Mouse (Mus musculus) liver, embryonic 11.5 days (tissue): ENCODE data around the gene Tm9sf3. TPM values are rescaled to one million over a fixed set of nuclear protein-coding genes. Genes with fewer than 3 reads are reported as not detected.

Experiments
- ATAC-seq: fragments of 200-750 bp; cut with Nextera tagmentation; replicated peaks from 2 replicates; pipeline ENCODE4 v1.8.0; 2017; ENCODE audit warnings: moderate number of reproducible peaks, mild to moderate bottlenecking, moderate TSS enrichment, moderate library complexity; ENCODE audit not compliant: low FRiP score
- DNase-seq: peaks from one replicate; pipeline ENCODE4 v3.0.0-alpha.2; 2017; ENCODE audit warnings: low spot score
- H3K27ac ChIP-seq: fragments of 300-500 bp; sonication (generic); 2 replicates; pipeline ENCODE4 v1.5.1; 2014; ENCODE audit warnings: mild to moderate bottlenecking, low read depth, low read length, control low read depth
- H3K27me3 ChIP-seq: fragments of 300-500 bp; sonication (generic); replicated peaks from 2 replicates; pipeline ENCODE4 v1.6.1; 2014; ENCODE audit warnings: low read length, mixed read lengths; ENCODE audit not compliant: control insufficient read depth, insufficient read depth
- H3K36me3 ChIP-seq: fragments of 300-500 bp; sonication (generic); 2 replicates; pipeline ENCODE4 v1.6.1; 2014; ENCODE audit warnings: mild to moderate bottlenecking, low read length, moderate library complexity, mixed read lengths; ENCODE audit not compliant: control insufficient read depth, insufficient read depth
- H3K4me1 ChIP-seq: fragments of 300-500 bp; sonication (generic); replicated peaks from 2 replicates; pipeline ENCODE4 v1.6.1; 2014; ENCODE audit warnings: low read length, mixed read lengths; ENCODE audit not compliant: control insufficient read depth, insufficient read depth
- H3K4me2 ChIP-seq: fragments of 300-500 bp; sonication (generic); 2 replicates; pipeline ENCODE4 v1.6.1; 2014; ENCODE audit warnings: mild to moderate bottlenecking, control low read depth, moderate library complexity
- H3K4me3 ChIP-seq: fragments of 300-500 bp; sonication (generic); 2 replicates; pipeline ENCODE4 v1.5.1; 2014; ENCODE audit warnings: low read depth, low read length, control low read depth
- H3K9ac ChIP-seq: fragments of 300-500 bp; sonication (generic); 2 replicates; pipeline ENCODE4 v1.6.1; 2014; ENCODE audit warnings: low read depth, low read length, control low read depth
- H3K9me3 ChIP-seq: fragments of 300-500 bp; sonication (generic); 2 replicates; pipeline ENCODE4 v1.6.1; 2016; ENCODE audit warnings: low read length, inconsistent platforms, mixed read lengths; ENCODE audit not compliant: control insufficient read depth
- WGBS: fragments of 180-500 bp; shearing (Covaris S2); extraction: QIAGEN DNeasy Blood & Tissue Kit; methylation state at CpG from one replicate; pipeline ENCODE4 v1.1.7; 2014; 5-methylcytosine and 5-hydroxymethylcytosine counted together
- polyA plus RNA-seq: library from polyadenylated mRNA; unstranded; fragments of >200 nt; fragmentation: Nextera tagmentation; extraction: Ambion mirVana; gene quantifications from 2 replicates; pipeline ENCODE4 v1.2.1, GENCODE M21; 2014

The Tm9sf3 gene
- polyA plus RNA-seq, 1 experiment from 2014 or later: 112 TPM

GRCm38 (mm10) chr19:41270906-41271305 lies 7.1 kb upstream of the Tm9sf3 start:
- no peak overlapping the region for H3K4me2 ChIP-seq
- no peaks in the 10 kb centered on the region for H3K36me3 ChIP-seq
- 80% methylated on average over 7 of the region's 7 CpGs for WGBS
- DNase-seq: no peak
- H3K27me3 ChIP-seq: no peaks in the 10 kb centered on the region; the same call in 1 of the 2 replicates
- no peak overlapping the region for H3K9ac ChIP-seq
- no peak overlapping the region for H3K4me3 ChIP-seq
- no peak for ATAC-seq
- no peak overlapping the region for H3K27ac ChIP-seq
- no peaks in the 10 kb centered on the region for H3K9me3 ChIP-seq
- H3K4me1 ChIP-seq: no peaks in the 10 kb centered on the region

DNA sequence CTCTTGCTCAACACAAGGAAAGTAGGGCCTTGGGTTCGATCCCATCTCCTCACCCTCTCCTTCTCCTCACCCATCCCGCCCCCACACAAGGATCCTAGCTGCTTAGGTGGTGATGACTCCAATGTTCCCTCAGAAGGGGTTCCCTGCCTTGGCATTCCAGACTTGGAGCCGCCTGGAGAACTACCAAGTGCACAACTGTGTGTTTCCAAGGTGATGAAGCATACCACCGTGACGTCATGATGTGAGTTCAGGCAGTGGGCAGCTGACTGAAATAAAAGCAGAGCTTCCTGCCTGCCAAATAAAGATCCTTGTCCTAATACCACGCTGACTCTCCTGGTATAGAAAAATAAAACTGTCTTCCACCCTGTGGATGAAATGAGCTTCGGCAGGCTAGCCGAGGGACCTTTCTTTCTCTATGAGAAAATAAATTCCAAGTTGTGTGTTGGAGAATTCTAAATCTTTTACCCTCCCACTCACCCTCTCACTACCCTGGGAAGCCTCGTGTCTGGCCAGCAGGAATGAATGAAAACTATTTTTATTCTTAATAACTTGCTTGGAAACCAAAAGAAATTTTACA lies 6.4 kb upstream of the Tm9sf3 start:
- H3K4me3 ChIP-seq: no peak overlapping the region
- H3K36me3 ChIP-seq: no peaks in the 10 kb centered on the region
- no peaks in the 10 kb centered on the region for H3K4me1 ChIP-seq
- H3K9me3 ChIP-seq: no peaks in the 10 kb centered on the region
- no peak overlapping the region for H3K27ac ChIP-seq
- ATAC-seq (no peak), DNase-seq (peak; percentile 26)
- H3K4me2 ChIP-seq: no peak overlapping the region
- no peaks in the 10 kb centered on the region; the same call in 1 of the 2 replicates for H3K27me3 ChIP-seq
- WGBS: 70% methylated on average over 9 of the region's 9 CpGs
- H3K9ac ChIP-seq: no peak overlapping the region

GRCm38 (mm10) chr19:41266251-41266901 lies 2.6 kb upstream of the Tm9sf3 start:
- DNase-seq (no peak), ATAC-seq (no peak)
- H3K9me3 ChIP-seq: no peaks in the 10 kb centered on the region
- no peak overlapping the region for H3K27ac ChIP-seq
- H3K27me3 ChIP-seq: no peaks in the 10 kb centered on the region
- no peak overlapping the region for H3K9ac ChIP-seq
- H3K4me3 ChIP-seq: no peak overlapping the region
- no peaks in the 10 kb centered on the region for H3K36me3 ChIP-seq
- whole genome bisulfite sequencing: 60% methylated on average over 8 of the region's 8 CpGs
- H3K4me2 ChIP-seq: no peak overlapping the region
- peaks cover 10% of the 10 kb centered on the region for H3K4me1 ChIP-seq

GRCm38 (mm10) chr19:41264331-41264799 lies 568 bp upstream of the Tm9sf3 start:
- WGBS: 33% methylated on average over 13 of the region's 13 CpGs
- H3K27ac ChIP-seq: peak overlapping the region; percentile 96
- no peaks in the 10 kb centered on the region for H3K27me3 ChIP-seq
- peak overlapping the region; percentile 98 for H3K4me3 ChIP-seq
- H3K4me2 ChIP-seq: peak overlapping the region; percentile 83
- no peak for ATAC-seq
- peaks cover 23% of the 10 kb centered on the region for H3K4me1 ChIP-seq
- H3K9me3 ChIP-seq: no peaks in the 10 kb centered on the region
- no peaks in the 10 kb centered on the region for H3K36me3 ChIP-seq
- H3K9ac ChIP-seq: peak overlapping the region; percentile 98
- no peak for DNase-seq

DNA sequence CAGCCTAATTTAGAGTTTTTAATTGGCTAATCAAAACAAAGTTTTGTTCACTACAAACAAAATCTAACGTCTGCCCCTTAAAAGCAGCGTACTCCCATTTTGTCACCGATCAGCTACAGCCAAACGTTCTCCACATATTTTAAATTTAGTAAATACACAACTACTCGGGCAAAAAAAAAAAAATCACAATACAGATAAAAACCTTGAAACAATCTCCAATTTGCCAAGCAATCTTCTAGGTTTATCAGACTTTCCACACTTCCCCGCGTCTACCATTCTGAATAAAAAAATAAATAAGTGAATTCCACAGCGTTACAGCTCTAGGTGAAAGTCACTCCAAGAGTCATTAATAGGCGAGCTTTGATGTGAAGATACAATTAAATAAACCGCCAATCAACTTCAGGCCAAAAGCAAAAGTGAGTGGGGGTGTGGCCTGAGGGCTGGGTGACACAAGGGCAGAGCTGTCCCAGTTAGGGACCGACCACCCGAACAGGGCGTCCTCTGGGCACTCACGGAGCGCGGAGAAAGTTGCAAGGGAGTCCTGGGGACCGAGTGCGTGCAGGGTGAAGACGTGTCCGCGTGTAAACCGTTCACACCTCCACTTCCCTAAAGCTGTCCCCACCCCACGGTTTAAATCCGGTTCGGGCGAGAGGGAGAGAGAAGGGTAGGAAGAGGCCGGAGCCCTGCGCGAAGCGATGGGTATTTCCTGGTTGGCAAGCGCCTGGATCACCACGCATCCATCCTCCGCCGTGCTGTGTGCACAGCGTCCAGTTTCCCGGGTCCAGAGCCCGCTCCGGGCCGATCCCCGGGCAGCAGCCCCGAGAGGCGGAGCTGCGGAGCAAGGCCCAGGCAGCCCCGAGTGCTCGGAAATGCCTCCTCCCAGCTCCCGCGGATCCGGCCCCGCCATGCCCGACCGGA lies 826 bp downstream of the Tm9sf3 start:
- Histone ChIP-seq H3K4me3 (peak overlapping the region; percentile 98), H3K27me3 (no peaks in the 10 kb centered on the region), H3K9ac (peak overlapping the region; percentile 98), H3K27ac (peak overlapping the region; percentile 96), H3K9me3 (no peaks in the 10 kb centered on the region), H3K4me1 (peaks cover 35% of the 10 kb centered on the region), H3K36me3 (no peaks in the 10 kb centered on the region), H3K4me2 (peak overlapping the region; percentile 83)
- ATAC-seq (peak; percentile 83), DNase-seq (peak; percentile 81)
- WGBS: 5% methylated on average over 51 of the region's 51 CpGs

- DNase-seq: no peak
- peaks cover 36% of the 10 kb centered on the region for H3K4me1 ChIP-seq
- 81% methylated on average over 3 of the region's 3 CpGs for WGBS
Observed at GRCm38 (mm10) chr19:41260736-41261135, 3.1 kb downstream of the Tm9sf3 start.

GRCm38 (mm10) chr19:41259256-41259655 lies 4.5 kb downstream of the Tm9sf3 start:
- H3K4me3 ChIP-seq: no peak overlapping the region
- 71% methylated on average over 6 of the region's 6 CpGs for WGBS
- H3K36me3 ChIP-seq: no peaks in the 10 kb centered on the region; the same call in 1 of the 2 replicates
- H3K9ac ChIP-seq: no peak overlapping the region
- no peak overlapping the region for H3K27ac ChIP-seq
- peaks cover 29% of the 10 kb centered on the region for H3K4me1 ChIP-seq
- H3K9me3 ChIP-seq: no peaks in the 10 kb centered on the region
- ATAC-seq (no peak), DNase-seq (no peak)
- no peak overlapping the region for H3K4me2 ChIP-seq
- H3K27me3 ChIP-seq: no peaks in the 10 kb centered on the region

More at GRCm38 (mm10) chr19:41260736-41261135, 3.1 kb downstream of the Tm9sf3 start:
- Histone ChIP-seq H3K36me3 (no peaks in the 10 kb centered on the region; the same call in 1 of the 2 replicates), H3K27ac (no peak overlapping the region), H3K9ac (no peak overlapping the region), H3K4me2 (no peak overlapping the region), H3K27me3 (no peaks in the 10 kb centered on the region), H3K4me3 (no peak overlapping the region), H3K9me3 (no peaks in the 10 kb centered on the region)
- no peak for ATAC-seq

DNA sequence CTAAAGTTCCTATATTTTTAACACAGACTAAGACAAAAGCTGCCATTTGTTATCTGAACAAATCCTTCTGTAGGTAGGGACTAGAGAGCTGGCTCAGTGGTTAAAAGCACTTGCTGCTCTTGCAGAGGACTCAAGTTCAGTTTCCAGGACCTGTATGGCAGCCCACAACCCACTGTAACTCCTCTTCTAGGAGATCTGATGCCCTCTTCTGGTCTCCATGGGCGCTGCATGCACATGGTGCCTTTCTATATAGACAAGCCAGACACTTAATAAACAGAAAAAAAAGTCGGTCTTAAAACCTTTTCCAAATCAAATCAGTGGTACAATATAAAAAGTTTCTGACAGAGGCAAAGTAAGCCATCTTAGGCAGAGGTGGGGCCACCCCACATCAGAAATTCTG lies 5.1 kb downstream of the Tm9sf3 start:
- DNase-seq (no peak), ATAC-seq (no peak)
- no peaks in the 10 kb centered on the region for H3K27me3 ChIP-seq
- no peaks in the 10 kb centered on the region for H3K9me3 ChIP-seq
- no peaks in the 10 kb centered on the region; the same call in 1 of the 2 replicates for H3K36me3 ChIP-seq
- no peak overlapping the region for H3K4me2 ChIP-seq
- no peak overlapping the region for H3K4me3 ChIP-seq
- H3K4me1 ChIP-seq: peaks cover 29% of the 10 kb centered on the region
- WGBS: 34% methylated on average over 2 of the region's 2 CpGs
- H3K9ac ChIP-seq: no peak overlapping the region
- no peak overlapping the region for H3K27ac ChIP-seq
